Mouse (Mus musculus): Measurements from ENCODE around the gene Nfia.

The Nfia gene

GRCm38 (mm10) chr4:97783073-97783879 is 10.7 kb downstream of the Nfia start:
- no peak for DNase-seq (ENCODE audit: low read depth, low spot score)

DNA sequence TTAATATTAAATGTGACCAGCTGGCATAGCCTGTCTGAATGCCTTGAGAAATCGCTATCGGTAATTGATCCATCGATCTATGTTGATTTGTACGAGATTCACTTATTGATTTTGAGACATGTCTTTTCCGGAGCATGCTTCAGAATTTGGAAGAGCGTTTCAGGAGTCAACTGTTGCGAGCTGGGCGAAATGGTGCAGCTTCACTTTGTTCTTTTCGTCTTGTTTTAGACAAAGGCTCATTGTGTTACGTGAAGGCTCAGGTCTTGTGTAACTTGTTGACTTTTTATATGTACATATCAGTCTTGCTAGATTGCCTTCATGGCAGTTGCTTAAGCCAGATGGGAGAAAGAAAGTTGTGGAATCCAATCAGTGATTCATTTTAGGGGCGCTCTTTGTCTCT is 11.7 kb downstream of the Nfia start:
- DNase-seq (ENCODE audit: low read depth, low spot score), result no peak

GRCm38 (mm10) chr4:97785547-97786271 is 13.2 kb downstream of the Nfia start:
- DNase-seq (ENCODE audit: low read depth, low spot score), result no peak

DNA sequence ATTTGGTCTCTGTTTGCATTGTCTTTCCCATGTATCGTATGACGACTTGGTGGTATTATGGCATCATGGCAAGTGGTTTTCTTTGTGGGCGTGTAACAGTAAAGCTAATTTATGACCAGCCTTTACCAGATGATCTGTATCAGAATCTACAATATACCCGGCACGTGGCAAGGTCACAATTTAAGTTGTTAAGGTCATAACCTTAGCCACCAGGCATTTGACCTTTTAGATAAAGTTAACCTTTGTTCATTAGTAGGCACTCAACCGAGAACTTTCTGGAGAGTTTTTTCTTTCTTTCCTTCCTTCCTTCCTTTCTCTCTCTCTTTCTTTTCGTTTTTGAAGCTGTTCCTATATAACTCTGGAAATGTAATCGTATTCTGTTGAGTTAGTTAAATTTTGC is 14.0 kb downstream of the Nfia start:
- DNase-seq (ENCODE audit: low read depth, low spot score), result no peak

DNA sequence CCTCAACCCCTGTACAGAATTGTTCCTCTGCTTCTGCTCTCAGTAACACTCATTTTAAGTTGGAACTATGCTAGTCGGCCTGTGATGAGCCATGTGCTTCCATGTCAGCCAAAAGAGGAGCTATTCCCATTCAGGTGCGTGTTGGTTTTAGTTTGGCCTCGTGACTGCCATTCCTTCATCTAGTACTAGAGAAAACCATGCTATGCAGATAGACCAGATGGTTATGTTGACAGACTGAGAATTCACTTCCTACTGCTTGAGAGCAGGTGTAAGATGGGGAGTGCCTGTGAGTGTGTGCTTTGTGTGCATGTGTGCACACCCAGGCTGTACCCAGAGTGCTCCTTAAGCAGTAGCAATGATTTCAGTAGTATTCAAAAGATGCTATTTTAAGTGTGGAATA is 15.0 kb downstream of the Nfia start:
- no peak for DNase-seq (ENCODE audit: low read depth, low spot score)

- DNase-seq (ENCODE audit: low read depth, low spot score), result no peak
Observed at GRCm38 (mm10) chr4:97788537-97788936, 16.0 kb downstream of the Nfia start.

- DNase-seq (ENCODE audit: low read depth, low spot score), result no peak
Observed at GRCm38 (mm10) chr4:97793931-97794330, 21.4 kb downstream of the Nfia start.

DNA sequence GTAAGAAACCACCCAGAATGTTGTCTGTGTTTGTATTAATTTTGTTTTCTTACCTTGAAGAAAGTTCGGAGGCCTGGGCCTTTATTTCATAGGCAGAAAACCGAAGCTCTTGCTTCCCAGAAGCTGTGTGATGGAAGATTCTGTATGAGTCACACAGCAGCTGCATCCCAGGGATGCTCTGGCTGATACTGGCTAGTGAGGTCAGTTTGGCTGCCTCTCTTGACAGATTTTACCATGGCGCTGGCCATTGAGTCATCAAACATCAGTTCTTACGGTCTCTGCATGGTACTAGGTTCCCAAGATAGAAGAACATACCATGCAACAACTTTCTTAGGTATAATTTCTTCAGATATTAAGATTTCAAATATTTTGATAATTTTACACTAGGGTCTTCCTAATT is 22.3 kb downstream of the Nfia start:
- DNase-seq (ENCODE audit: low read depth, low spot score), result no peak

DNA sequence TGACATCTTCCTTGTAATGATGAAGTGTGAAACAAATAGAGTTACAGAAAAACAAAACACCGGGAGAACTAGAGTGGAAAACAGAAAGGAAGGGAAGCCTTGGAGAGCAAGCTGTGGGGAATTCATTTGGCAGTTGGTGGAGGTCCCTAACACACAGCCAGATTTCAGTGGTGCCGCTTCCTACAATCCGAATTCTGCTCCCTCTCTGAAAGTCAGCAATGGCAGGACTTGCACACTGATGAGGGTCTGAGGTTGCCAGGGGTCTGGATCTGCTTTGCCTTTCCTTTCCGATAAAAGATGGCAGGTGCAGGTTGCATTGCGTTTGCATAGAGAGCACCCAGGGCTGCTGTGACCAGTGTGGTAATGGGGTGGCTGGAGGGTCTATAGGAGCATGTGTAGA is 23.4 kb downstream of the Nfia start:
- no peak for DNase-seq (ENCODE audit: low read depth, low spot score)

GRCm38 (mm10) chr4:97796505-97796904 is 24.0 kb downstream of the Nfia start:
- no peak for DNase-seq (ENCODE audit: low read depth, low spot score)

DNA sequence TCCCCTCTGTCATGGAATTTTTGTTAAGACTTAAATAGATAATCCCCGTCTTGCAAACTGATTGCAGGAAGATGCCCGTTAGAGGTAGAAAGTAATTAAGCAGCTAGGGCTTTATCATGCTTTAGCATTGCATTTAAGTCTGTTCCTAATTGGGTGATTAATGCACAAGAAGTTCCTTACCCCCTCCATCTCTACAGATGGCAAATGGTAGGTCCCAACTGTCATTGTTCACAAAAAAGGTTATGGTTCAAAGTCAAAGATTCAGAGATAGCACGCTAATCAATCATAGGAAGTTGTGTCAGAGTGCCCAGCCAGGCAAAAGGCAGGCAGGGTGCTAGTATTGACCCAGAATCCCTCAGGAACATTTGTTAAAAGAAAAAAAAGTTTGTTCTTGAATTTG is 31.3 kb downstream of the Nfia start:
- DNase-seq (ENCODE audit: low read depth, low spot score), result no peak

DNA sequence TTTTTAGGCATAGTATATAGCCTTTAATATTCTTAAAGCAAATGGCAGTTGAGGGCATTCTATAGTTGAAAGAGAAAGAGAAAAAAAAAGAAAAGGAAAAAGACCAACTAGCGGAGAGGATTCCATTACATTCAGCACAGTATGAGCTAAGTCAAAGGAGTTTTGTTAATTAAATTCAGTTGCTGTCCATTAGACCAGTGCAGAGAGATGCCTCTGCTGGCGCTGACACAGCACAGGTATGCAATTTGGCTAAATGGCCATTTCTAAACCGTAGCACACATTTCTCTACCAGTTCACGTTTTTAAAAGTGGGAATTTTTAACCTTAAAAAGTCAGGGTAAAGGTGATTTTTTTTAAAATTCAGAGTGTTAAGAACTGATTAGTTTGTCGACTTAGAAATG is 32.1 kb downstream of the Nfia start:
- no peak for DNase-seq (ENCODE audit: low read depth, low spot score)

DNA sequence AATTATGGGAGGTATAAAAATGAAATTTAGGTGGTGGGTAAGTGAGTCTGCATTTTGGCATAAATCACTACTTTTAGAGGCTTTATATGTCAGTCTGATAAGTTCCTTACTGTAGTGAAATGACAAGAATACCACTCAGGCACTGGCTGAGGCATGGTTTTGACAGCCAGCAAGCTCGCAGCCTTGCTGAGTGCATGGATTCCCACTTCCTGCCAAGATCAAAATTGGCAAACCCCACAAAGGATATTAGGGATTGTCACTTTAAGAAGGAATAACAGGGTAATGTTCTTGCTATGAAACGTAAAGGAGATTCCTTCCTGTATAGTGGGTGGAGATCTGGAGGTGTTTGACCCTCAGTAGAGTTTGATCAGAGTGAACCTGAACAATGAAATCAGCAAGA is 32.7 kb downstream of the Nfia start:
- DNase-seq (ENCODE audit: low read depth, low spot score), result no peak

GRCm38 (mm10) chr4:97805896-97806808 is 33.6 kb downstream of the Nfia start:
- no peak for DNase-seq (ENCODE audit: low read depth, low spot score)

GRCm38 (mm10) chr4:97806924-97807323 is 34.4 kb downstream of the Nfia start:
- no peak for DNase-seq (ENCODE audit: low read depth, low spot score)

- DNase-seq (ENCODE audit: low read depth, low spot score), result no peak
Observed at GRCm38 (mm10) chr4:97808885-97809284, 36.4 kb downstream of the Nfia start.

- no peak for DNase-seq (ENCODE audit: low read depth, low spot score)
Observed at GRCm38 (mm10) chr4:97809582-97810295, 37.2 kb downstream of the Nfia start.

DNA sequence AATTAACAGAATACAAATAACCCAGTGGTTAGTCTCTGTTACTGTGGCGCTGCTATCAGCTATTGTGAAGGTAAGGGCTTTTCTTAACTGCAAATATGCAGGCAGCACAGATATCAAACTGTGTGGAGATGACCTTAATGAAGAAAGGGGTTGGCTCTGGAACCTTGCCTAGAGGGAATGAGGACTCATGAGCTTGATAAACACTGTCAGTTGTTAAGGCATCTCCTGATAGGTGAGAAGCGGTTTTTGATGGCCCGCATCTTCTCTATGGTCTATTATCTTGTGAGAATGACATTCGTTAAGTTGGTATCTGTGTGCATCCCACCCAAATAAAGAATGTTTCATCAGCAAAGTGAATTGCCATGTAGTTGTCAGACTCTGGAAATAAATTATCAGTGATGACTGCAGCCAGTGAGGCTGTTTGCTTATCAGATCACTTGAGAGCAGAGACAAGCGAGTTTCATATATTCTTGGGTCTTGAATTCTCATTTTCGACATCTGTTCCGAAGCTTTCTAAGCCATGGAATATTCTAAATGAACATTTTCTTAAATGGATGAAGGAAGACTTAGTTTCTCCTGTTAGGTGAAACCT is 37.9 kb downstream of the Nfia start:
- no peak for DNase-seq (ENCODE audit: low read depth, low spot score)

DNA sequence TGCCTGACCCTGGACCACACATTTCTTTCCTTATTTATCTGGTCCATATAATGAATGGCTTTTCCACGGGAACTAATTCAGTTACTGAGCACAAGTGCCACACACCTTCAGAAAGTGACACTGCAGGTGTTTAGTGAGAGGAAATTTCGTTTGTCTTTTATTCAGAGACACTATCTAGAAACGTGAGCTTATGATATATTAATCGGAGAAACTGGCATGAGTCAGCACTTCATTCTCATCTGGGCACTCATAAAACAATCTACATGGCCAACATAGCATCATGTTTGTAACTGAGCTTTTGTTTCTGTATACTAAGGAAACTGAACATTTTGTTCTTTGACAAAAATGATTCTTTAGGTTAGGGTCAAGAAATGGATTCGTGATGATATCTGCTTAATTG is 40.5 kb downstream of the Nfia start:
- DNase-seq (ENCODE audit: low read depth, low spot score), result no peak

- DNase-seq (ENCODE audit: low read depth, low spot score), result no peak
Observed at GRCm38 (mm10) chr4:97813996-97814395, 41.5 kb downstream of the Nfia start.

DNA sequence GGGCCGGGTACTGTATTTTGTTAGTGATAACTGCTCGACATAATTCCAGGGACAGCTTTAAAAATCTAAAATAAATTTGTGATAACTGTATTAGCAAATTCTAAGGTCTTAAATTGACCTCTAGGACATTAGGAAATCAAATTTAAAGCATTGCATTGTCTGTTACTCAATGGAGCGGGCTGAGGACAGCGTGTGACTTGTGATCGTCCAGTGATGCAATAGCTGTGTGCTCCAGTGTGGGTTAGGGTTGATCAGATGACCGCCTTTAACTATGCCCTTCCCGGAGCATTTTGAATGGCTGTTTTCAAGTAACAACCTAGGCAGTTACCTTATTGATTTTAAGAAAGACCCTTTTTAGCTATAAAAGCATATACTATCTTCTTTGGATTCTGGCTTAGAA is 42.0 kb downstream of the Nfia start:
- no peak for DNase-seq (ENCODE audit: low read depth, low spot score)
